Comparison of ENCODE assay signal across 27 mouse cellular contexts in genomic region chr12:71968592-71968991, GRCm38 (mm10).
A peak's percentile ranks its signal among the peaks of the same experiment; 100 is the strongest.
DNase-seq lines count a peak whose midpoint lies in the region; ATAC-seq and TF ChIP-seq lines count a peak whose summit lies in the region.
"Had no signal": no experiment of that assay in that cellular context is flagged by ENCODE, and none has a peak within 500 bp of the region (broad histone marks: within the 10 kb centered on the region; RNA-seq: fewer than 3 reads in every experiment).

No protein-coding gene starts in this region.

- no peak for DNase-seq in gastrocnemius, adult 2 months
- no peak for DNase-seq in gastrocnemius, postnatal 14 days
- no peak for DNase-seq in heart, postnatal 10 days
- no peak for DNase-seq in lung, embryonic 14.5 days
- no peak for DNase-seq in lung, postnatal 4 days
- DNase-seq in cerebellum, postnatal 36 days, result no peak
- DNase-seq: adrenal gland, postnatal 10 days; cerebellum, adult 11-12 months; cerebellum, adult 9-11 months; heart, postnatal 36 days; kidney, adult 8-10 months; kidney, postnatal 14 days; right cerebral cortex, postnatal 25 days; spleen, adult 18-20 months; thymus, adult 2 months; thymus, postnatal 36 days had no signal

- no peak for ATAC-seq in heart, embryonic 15.5 days (replicated peaks; ENCODE audit: insufficient number of reproducible peaks, insufficient read depth, low FRiP score, low read depth)
- ATAC-seq in lung, embryonic 14.5 days (ENCODE audit: insufficient read depth), result no peak
- peak; percentile 92 for ATAC-seq in megakaryocyte, adult 5-6 weeks (ENCODE audit: poor library complexity, severe bottlenecking)
- ATAC-seq: forebrain, embryonic 14.5 days; intestine, embryonic 16.5 days; midbrain, embryonic 15.5 days; Patski had no signal

- H3K4me3 ChIP-seq in gastrocnemius, adult 2 months, result peak overlapping the region; percentile 54
- H3K4me3 ChIP-seq in heart, embryonic 15.5 days, result no peak overlapping the region
- no peak overlapping the region for H3K4me3 ChIP-seq in lung, embryonic 14.5 days (ENCODE audit: low read depth, low read length)
- H3K4me3 ChIP-seq: hindbrain, embryonic 13.5 days; left cerebral cortex, adult 2 months; limb, embryonic 12.5 days; liver, embryonic 15.5 days; lung, embryonic 15.5 days; midbrain, embryonic 15.5 days had no signal

- intact Hi-C loops in gastrocnemius, adult 2 months (cut with DNase I), result no loop called here
- intact Hi-C loops in gastrocnemius, postnatal 14 days (cut with DNase I; ENCODE audit: low total_unique reads), result no loop called here
- intact Hi-C loops in heart, postnatal 10 days (cut with DNase I), result no loop called here

- H3K36me3 ChIP-seq in heart, embryonic 15.5 days, result no peaks in the 10 kb centered on the region; the same call in 1 of the 2 replicates
- peaks cover 8% of the 10 kb centered on the region; the same call in 1 of the 2 replicates for H3K36me3 ChIP-seq in lung, embryonic 14.5 days (ENCODE audit: insufficient read depth)

- H3K27ac ChIP-seq in gastrocnemius, adult 2 months, result peak overlapping the region; percentile 83
- peak overlapping the region; percentile 68 for H3K27ac ChIP-seq in heart, embryonic 15.5 days
- 0 out of 2 replicates have a peak overlapping the region, but pooled peaks have one; percentile 28 for H3K27ac ChIP-seq in lung, embryonic 14.5 days (ENCODE audit: low read depth)
- H3K27ac ChIP-seq: hindbrain, embryonic 13.5 days; left cerebral cortex, adult 2 months; limb, embryonic 12.5 days; liver, embryonic 15.5 days; lung, embryonic 15.5 days; midbrain, embryonic 15.5 days had no signal

- no peaks in the 10 kb centered on the region for H3K27me3 ChIP-seq in heart, embryonic 15.5 days
- H3K27me3 ChIP-seq in lung, embryonic 14.5 days (ENCODE audit: insufficient read depth, low read length), result no peaks in the 10 kb centered on the region
- H3K27me3 ChIP-seq: hindbrain, embryonic 13.5 days; limb, embryonic 12.5 days; liver, embryonic 15.5 days; lung, embryonic 15.5 days; midbrain, embryonic 15.5 days; Patski had no signal

- no peak overlapping the region for H3K4me2 ChIP-seq in heart, embryonic 15.5 days
- no peak overlapping the region for H3K4me2 ChIP-seq in lung, embryonic 14.5 days
- H3K4me2 ChIP-seq: hindbrain, embryonic 13.5 days; limb, embryonic 12.5 days; liver, embryonic 15.5 days; lung, embryonic 15.5 days; midbrain, embryonic 15.5 days had no signal

- H3K9ac ChIP-seq in heart, embryonic 15.5 days, result no peak overlapping the region
- H3K9ac ChIP-seq in lung, embryonic 14.5 days, result no peak overlapping the region
- H3K9ac ChIP-seq: hindbrain, embryonic 13.5 days; limb, embryonic 12.5 days; liver, embryonic 15.5 days; lung, embryonic 15.5 days; midbrain, embryonic 15.5 days had no signal

- TF ChIP-seq CTCF in gastrocnemius, adult 2 months (IDR thresholded peaks at IDR 0.05), result no peak
- TF ChIP-seq CTCF in lung, embryonic 14.5 days (IDR thresholded peaks at IDR 0.05; ENCODE audit: low read depth), result no peak

- H3K9me3 ChIP-seq in heart, embryonic 15.5 days (replicated peaks), result no peaks in the 10 kb centered on the region
- no peaks in the 10 kb centered on the region for H3K9me3 ChIP-seq in lung, embryonic 14.5 days (ENCODE audit: low read depth, low read length)
- H3K9me3 ChIP-seq: hindbrain, embryonic 13.5 days; limb, embryonic 12.5 days; liver, embryonic 15.5 days; lung, embryonic 15.5 days; midbrain, embryonic 15.5 days had no signal

- H3K4me1 ChIP-seq in heart, embryonic 15.5 days (replicated peaks), result peaks cover 56% of the 10 kb centered on the region
- peaks cover 21% of the 10 kb centered on the region for H3K4me1 ChIP-seq in lung, embryonic 14.5 days (ENCODE audit: insufficient read depth)
- H3K4me1 ChIP-seq: midbrain, embryonic 15.5 days had no signal

- WGBS in heart, embryonic 15.5 days, result 66% methylated on average over 4 of the region's 4 CpGs
- 68% methylated on average over 4 of the region's 4 CpGs for WGBS in lung, embryonic 14.5 days

Comparison
In these comparisons a context has a peak if more than half of its experiments do, and no peak if none do; other contexts are left out.
1. H3K27ac ChIP-seq: peak in every context shown above with its lines; median percentile 83 in gastrocnemius, adult 2 months; 68 in heart, embryonic 15.5 days; 28 in lung, embryonic 14.5 days.